Mouse (Mus musculus): ENCODE measurements at regions not wholly inside any gene's neighbourhood (a gene's known extent, or its start where the extent isn't known, plus 50 kb on each side); places are given as distances from the start of the nearest gene placed in this dataset.

DNA sequence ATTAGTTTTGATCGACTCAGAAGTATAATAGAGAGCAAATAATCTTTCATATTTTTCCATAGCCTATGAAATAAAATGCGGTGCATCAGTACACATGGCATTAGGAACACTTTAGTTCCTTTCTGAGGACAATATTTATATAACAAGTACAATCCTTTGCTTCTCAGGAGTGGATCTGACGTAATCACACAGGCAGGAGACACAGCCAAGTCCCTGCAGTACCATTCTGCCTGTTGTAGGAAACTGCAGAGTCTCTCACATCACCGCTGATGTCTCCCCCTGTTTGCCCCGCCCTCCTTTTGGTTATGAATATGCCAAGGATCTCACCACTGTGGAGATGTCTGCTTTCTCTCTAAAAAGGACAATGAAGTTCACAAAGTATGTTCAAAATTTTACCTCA, 131.8 kb upstream of the Spats2l start:
- no peak for DNase-seq
- intact Hi-C loops (cut with DNase I): no loop called here

DNA sequence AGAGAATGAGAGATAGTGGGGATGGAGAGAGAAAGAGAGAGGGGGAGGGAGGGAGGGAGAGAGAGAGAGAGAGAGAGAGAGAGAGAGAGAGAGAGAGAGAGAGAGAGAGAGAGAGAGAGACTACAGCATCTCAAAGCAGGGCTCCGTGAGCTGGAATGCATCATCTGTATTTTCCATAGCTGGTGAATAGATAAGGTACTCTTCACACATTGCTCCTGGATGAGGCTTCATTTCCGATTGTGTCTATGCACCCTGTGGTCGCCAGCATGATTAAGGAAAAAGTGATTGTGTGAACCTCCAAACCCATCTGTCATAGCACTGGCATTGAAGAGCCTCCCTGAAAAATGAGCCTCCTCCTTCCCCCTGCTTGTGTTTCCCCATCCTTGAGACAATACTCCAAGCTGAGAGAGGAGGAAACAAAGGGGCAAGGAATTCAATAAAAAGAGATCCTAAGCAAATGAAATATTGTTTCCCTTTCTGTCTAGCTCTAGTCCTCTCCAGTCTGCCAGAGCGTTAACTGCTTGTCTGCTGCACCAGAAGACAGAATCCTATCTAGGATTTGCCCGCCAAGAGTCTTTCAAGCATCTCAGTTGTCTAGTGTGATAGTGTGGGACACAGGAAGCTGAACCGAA, 130.4 kb upstream of the Spats2l start:
- intact Hi-C loops (cut with DNase I): no loop called here

DNA sequence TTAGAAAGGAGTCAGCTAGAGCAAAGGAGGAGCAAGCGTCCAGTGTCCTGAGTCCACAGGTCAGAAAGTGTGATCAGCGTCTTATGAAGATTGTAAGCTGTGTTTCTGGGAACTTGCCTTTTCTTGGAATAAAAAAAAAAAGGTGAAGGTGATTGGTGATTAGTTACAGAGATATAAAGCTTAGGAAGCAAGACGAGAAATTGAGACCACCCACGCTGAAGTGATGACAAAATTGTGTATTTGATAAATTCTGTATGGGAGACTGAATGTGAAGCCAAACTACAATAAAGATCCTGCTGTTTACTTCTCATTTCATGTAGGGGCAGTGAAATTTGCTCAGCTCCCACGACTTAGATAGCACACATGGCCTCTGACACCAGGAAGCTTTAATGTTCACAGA, 109.0 kb upstream of the Spats2l start:
- no peak for DNase-seq
- intact Hi-C loops (cut with DNase I): no loop called here

More for the DNA sequence above, 130.4 kb upstream of the Spats2l start:
- no peak for DNase-seq

DNA sequence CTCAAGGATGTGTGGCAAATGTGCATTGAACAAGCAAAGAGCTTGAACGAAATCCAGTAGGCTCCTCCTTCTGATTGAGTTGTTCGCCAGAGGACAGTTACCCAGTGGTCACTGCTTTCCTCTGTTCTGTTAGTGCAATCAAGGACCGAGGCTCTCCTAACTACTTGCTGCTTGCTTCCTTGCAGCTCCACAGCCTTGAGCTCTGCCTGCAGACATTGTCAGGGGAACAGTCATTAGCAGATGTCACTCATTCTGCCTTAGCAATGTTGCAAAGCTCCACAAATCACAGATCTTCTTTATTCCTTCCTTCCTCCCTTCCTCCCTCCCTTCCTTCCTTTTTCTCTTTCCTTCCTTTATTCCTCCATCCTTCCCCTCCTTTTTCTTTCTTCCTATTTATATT, 108.2 kb upstream of the Spats2l start:
- intact Hi-C loops (cut with DNase I): no loop called here
- DNase-seq: no peak

DNA sequence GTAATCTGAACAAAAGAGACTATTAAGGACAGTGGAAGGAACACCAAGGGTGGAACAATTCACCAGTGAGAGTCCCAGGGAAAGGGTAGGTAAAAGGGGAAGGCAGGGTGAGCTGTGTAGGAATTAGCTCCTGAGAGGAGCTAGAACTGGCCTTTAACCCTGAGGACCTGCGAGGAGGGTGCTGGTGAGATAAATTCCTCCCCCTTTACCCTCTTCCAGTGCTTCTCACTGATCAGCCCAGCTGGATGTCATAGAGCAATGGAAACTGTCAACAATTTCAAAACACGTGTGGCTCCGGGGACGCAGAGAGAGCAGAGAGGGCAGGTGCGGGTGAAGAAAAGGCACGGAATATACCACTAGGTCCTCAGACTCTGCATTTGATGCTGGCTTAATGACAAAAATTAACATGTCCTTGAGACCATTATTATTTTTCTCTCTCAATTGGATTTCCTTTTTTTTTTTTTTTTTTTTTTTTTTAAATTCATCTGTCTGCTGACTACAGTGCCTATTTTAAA, 107.7 kb upstream of the Spats2l start:
- no peak for DNase-seq
- intact Hi-C loops (cut with DNase I): no loop called here

DNA sequence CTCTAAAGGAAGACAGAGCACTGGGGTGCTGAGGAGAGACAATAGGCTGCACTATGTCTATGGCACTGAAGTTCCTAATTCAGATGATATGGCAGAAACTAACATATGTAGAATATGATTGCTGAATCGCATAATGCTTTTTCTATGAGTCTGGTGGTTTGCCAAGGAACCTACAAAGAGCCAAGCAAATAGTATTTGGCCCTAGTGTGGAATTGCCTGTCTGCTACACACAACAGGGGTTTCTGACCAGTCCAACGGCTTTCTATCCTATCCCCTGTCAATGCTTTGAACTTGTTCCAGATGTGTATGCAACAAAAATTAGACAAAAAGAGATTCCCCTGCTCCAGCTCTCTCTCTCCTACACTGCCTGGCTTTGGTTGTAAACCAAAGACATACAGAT, 100.5 kb upstream of the Spats2l start:
- intact Hi-C loops (cut with DNase I): no loop called here
- DNase-seq: no peak

- intact Hi-C loops (cut with DNase I): no loop called here
- no peak for DNase-seq
These were observed 99.8 kb upstream of the Spats2l start for GRCm38 (mm10) chr1:57673957-57674699.

GRCm38 (mm10) chr1:57684387-57685162, 89.4 kb upstream of the Spats2l start:
- intact Hi-C loops (cut with DNase I): no loop called here
- DNase-seq: peak; percentile 9 to 31

DNA sequence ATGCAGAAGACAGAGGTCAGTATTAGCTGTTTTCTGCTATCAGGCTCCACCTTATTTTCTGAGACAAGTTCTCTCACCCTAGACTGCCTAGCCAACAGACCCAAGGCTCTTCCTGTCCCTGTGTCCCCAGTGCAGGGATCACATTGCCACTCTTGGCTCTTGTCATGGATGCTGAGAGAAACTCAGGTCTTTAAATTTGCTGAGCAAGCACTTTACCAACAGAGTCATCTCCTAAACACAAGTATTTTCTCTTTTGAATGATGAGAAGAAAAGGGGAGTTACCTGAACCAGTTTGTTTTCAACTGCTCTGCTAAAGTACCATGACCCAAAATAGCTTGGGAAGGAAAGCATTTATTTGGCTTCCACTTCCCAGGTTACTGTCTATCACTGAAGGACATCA, 84.7 kb upstream of the Spats2l start:
- intact Hi-C loops (cut with DNase I): no loop called here
- no peak for DNase-seq

DNA sequence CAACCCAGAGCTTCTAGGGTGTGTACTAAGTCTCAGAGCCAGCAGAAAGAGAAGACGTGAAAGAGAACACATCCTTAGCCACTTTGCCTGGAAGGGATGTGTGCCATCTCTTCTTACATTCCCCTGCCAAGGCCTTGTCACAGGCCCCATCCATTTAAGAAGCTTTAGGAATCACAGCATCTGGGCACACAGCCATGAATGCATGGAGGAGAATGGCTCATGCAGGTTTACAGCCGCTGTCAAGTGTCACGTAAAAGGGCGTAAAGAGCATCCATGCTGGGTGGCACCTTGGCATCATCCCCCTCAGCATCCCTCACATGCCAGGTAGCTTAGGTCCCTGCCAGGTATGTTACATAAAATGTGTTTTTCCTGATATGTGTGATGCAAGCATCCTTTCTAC, 66.1 kb upstream of the Spats2l start:
- intact Hi-C loops (cut with DNase I): no loop called here

DNA sequence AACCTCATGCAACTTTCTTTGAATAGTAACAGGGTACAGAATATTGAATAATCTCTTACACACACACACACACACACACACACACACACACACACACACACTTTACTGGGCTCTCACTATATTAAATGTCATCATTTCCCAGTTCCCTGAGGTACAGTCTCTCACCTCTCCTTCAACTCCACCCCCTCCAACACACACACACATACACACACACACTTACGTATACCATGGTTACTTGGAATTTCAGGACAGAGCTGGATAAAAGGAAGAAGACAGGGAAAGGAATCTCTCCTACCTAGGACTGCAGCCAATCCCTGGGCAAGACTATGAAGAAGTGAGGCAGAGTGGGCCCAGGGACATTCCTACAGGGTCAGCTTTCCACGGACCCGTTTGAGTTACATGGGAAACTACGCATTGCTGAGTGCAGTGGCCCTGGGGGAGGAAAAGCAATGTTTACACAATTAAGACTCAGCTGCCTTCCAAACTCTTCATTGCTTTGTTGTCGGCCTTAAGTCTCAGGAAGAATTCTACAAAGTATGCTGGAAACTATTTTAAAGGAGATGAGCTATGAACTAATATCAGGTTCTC, 61.0 kb upstream of the Spats2l start:
- DNase-seq: no peak
- intact Hi-C loops (cut with DNase I): no loop called here

More for the DNA sequence above, 66.1 kb upstream of the Spats2l start:
- no peak for DNase-seq

- intact Hi-C loops (cut with DNase I): no loop called here
- DNase-seq: no peak
These were observed 56.7 kb upstream of the Spats2l start for GRCm38 (mm10) chr1:57717139-57717800.

DNA sequence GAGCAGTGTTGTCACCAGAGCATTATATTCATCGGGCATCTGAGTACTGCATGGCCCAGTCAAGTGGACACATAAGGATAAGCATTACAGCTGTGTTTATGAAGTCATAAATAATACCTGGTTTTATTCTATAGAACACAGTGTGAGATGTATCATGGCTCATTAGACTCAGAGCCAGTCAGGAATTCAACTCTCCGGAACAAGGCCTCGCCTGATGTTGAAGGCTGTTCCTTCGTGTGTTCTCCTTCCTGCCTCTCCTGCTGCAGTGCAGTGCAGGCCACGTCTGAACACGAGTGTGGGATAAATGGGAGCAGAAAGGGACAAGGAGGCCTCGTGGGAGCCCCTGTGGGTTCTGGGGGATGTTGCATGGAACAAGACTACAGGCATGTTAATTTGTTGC, 55.6 kb upstream of the Spats2l start:
- no peak for DNase-seq
- intact Hi-C loops (cut with DNase I): no loop called here
